Mouse (Mus musculus) embryonic facial prominence, embryonic 14.5 days (tissue): ENCODE measurements around the gene Slc25a44. TPM values are rescaled to one million over a fixed set of nuclear protein-coding genes. Genes with fewer than 3 reads are reported as not detected.

Source experiments
- ATAC-seq: fragments of 200-750 bp; cut with Nextera tagmentation; 2 replicates; pipeline ENCODE4 v1.8.0; 2017; ENCODE audit warnings: low read depth, moderate number of reproducible peaks, moderate TSS enrichment
- DNase-seq: peaks from one replicate; pipeline ENCODE4 v3.0.0-alpha.2; 2015; ENCODE audit warnings: low spot score
- H3K27ac ChIP-seq: fragments of 300-500 bp; sonication (generic); replicated peaks from 2 replicates; pipeline ENCODE4 v1.5.1; 2014; ENCODE audit warnings: low read depth, mild to moderate bottlenecking, low read length, moderate library complexity
- H3K27me3 ChIP-seq: fragments of 300-500 bp; sonication (generic); replicated peaks from 2 replicates; pipeline ENCODE4 v1.6.1; 2014; ENCODE audit warnings: low read length; ENCODE audit not compliant: control insufficient read depth, insufficient read depth
- H3K36me3 ChIP-seq: fragments of 300-500 bp; sonication (generic); 2 replicates; pipeline ENCODE4 v1.6.1; 2014; ENCODE audit warnings: low read length, mixed read lengths; ENCODE audit not compliant: control insufficient read depth, insufficient read depth
- H3K4me1 ChIP-seq: fragments of 300-500 bp; sonication (generic); 2 replicates; pipeline ENCODE4 v1.6.1; 2014; ENCODE audit warnings: antibody characterized with exemption, low read length; ENCODE audit not compliant: control insufficient read depth, insufficient read depth
- H3K4me2 ChIP-seq: fragments of 300-500 bp; sonication (generic); 2 replicates; pipeline ENCODE4 v1.6.1; 2014; ENCODE audit warnings: low read depth, mild to moderate bottlenecking, low read length, moderate library complexity, mixed read lengths
- H3K4me3 ChIP-seq: fragments of 300-500 bp; sonication (generic); 2 replicates; pipeline ENCODE4 v1.5.1; 2014; ENCODE audit warnings: low read depth, mild to moderate bottlenecking, low read length
- H3K9ac ChIP-seq: fragments of 300-500 bp; sonication (generic); 2 replicates; pipeline ENCODE4 v1.6.1; 2014; ENCODE audit warnings: low read depth, mild to moderate bottlenecking, low read length, moderate library complexity, mixed read lengths
- H3K9me3 ChIP-seq: fragments of 300-500 bp; sonication (generic); 2 replicates; pipeline ENCODE4 v1.6.1; 2016; ENCODE audit warnings: low read length; ENCODE audit not compliant: control insufficient read depth
- WGBS: fragments of 180-500 bp; shearing (Covaris S2); extraction: QIAGEN DNeasy Blood & Tissue Kit; methylation state at CpG from one replicate; pipeline ENCODE4 v1.1.7; 2014; 5-methylcytosine and 5-hydroxymethylcytosine counted together
- polyA plus RNA-seq: library from polyadenylated mRNA; unstranded; fragments of >200 nt; fragmentation: Nextera tagmentation; extraction: Ambion mirVana; gene quantifications from 2 replicates; pipeline ENCODE4 v1.2.1, GENCODE M21; 2014

The Slc25a44 gene
- polyA plus RNA-seq, 1 experiment from 2014 or later = 18.1 TPM

DNA sequence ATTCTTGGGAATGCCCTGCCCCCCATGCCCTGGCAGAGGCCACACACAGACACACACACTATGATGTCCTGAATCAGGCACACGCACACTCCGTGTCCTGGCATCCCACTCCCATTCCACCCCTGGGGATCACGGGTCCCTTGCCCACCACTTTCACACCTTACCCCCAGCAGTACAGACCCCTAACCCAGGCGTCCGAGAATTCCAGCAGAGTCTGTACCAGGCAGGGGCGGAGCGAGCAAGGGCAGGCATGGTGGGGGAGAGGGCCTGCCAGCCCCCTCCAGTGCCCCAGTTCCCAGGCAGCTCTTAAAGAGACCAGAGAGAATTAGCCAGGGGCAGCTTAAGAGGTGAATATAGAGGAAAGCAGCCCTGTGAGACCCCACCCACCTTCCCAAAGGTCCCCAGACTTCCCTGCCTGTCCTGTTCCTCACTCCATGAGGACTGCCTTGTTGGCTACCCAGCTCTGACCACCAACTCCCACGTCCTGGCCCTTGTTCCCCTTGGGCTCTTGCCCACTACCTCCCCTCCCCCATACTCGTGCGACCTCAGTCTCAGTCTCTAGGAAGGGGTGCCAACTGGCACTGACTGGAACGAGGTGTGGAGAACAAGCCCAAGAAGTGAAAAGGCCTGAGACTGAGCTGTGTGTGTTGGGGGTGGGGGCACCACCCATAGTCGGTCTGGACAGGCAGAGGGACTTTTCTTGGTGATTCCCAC is 36.2 kb upstream of the Slc25a44 start, which contains the start of gene Sema4a:
Gene Sema4a (minus strand): TSS at position 200 of the 714 bp plus-strand sequence.
- Histone ChIP-seq H3K27ac (no peak within 1 kb of the TSS), H3K4me3 (no peak within 1 kb of the TSS), H3K36me3 (no peaks in the 10 kb centered on the region), H3K9ac (no peak within 1 kb of the TSS), H3K4me1 (peaks cover 16% of the 10 kb centered on the region), H3K4me2 (no peak within 1 kb of the TSS; the same call in 1 of the 2 replicates), H3K27me3 (no peaks in the 10 kb centered on the region), H3K9me3 (no peaks in the 10 kb centered on the region)
- ATAC-seq (no peak), DNase-seq (no peak)
- 32% methylated on average over 12 of the region's 12 CpGs for WGBS

- H3K36me3 ChIP-seq = no peaks in the 10 kb centered on the region
- H3K9ac ChIP-seq = no peak overlapping the region
- WGBS = 72% methylated on average over 5 of the region's 5 CpGs
- no peak overlapping the region for H3K4me2 ChIP-seq
- H3K4me3 ChIP-seq = no peak overlapping the region
- H3K27ac ChIP-seq = no peak overlapping the region
- H3K27me3 ChIP-seq = no peaks in the 10 kb centered on the region
- ATAC-seq (no peak), DNase-seq (no peak)
- peaks cover 22% of the 10 kb centered on the region for H3K4me1 ChIP-seq
- H3K9me3 ChIP-seq = no peaks in the 10 kb centered on the region
These were observed 35.1 kb upstream of the Slc25a44 start for GRCm38 (mm10) chr3:88460029-88460428.

GRCm38 (mm10) chr3:88458778-88459219 is 33.9 kb upstream of the Slc25a44 start:
- no peak for DNase-seq
- H3K9me3 ChIP-seq = no peaks in the 10 kb centered on the region
- under 1% methylated on average over 14 of the region's 14 CpGs for WGBS
- no peaks in the 10 kb centered on the region for H3K27me3 ChIP-seq
- ATAC-seq = peak; percentile 59; the same call in 1 of the 2 replicates
- peak overlapping the region; percentile 49 for H3K4me2 ChIP-seq
- peak overlapping the region; percentile 31; the same call in 1 of the 2 replicates for H3K9ac ChIP-seq
- peak overlapping the region; percentile 20 for H3K4me3 ChIP-seq
- no peak overlapping the region for H3K27ac ChIP-seq
- H3K4me1 ChIP-seq = peaks cover 23% of the 10 kb centered on the region
- no peaks in the 10 kb centered on the region for H3K36me3 ChIP-seq

- 77% methylated on average over 7 of the region's 7 CpGs for WGBS
- no peak overlapping the region for H3K9ac ChIP-seq
- no peaks in the 10 kb centered on the region for H3K36me3 ChIP-seq
- H3K4me2 ChIP-seq = no peak overlapping the region
- DNase-seq (no peak), ATAC-seq (no peak)
- H3K9me3 ChIP-seq = no peaks in the 10 kb centered on the region
- H3K4me1 ChIP-seq = peaks cover 23% of the 10 kb centered on the region
- no peaks in the 10 kb centered on the region for H3K27me3 ChIP-seq
- H3K4me3 ChIP-seq = no peak overlapping the region
- no peak overlapping the region for H3K27ac ChIP-seq
These were observed 32.0 kb upstream of the Slc25a44 start for GRCm38 (mm10) chr3:88456746-88457532.

DNA sequence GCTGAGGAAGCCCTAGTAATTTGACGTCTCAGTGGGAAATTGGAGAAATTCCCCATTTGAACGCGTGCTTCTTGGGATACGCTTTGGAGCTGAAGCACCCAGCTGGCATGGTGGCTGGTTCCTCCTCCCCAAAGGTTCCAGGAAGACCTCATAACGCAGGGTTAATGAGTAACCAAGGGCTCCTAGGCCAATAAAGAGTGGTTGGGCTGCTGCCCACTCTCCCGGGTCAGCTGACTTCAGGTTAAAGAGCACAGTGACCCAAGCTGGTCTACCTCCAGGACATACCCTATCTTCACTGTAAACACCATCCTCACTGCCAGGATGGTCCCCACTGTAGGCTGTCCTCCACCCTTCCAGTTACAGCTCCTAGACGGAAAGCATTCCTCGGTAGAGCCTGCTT is 31.4 kb upstream of the Slc25a44 start:
- Histone ChIP-seq H3K27me3 (no peaks in the 10 kb centered on the region), H3K4me2 (no peak overlapping the region), H3K4me3 (no peak overlapping the region), H3K9me3 (no peaks in the 10 kb centered on the region), H3K9ac (no peak overlapping the region), H3K27ac (no peak overlapping the region), H3K4me1 (peaks cover 21% of the 10 kb centered on the region), H3K36me3 (no peaks in the 10 kb centered on the region)
- DNase-seq (no peak), ATAC-seq (no peak)
- WGBS = 86% methylated on average over 8 of the region's 8 CpGs

DNA sequence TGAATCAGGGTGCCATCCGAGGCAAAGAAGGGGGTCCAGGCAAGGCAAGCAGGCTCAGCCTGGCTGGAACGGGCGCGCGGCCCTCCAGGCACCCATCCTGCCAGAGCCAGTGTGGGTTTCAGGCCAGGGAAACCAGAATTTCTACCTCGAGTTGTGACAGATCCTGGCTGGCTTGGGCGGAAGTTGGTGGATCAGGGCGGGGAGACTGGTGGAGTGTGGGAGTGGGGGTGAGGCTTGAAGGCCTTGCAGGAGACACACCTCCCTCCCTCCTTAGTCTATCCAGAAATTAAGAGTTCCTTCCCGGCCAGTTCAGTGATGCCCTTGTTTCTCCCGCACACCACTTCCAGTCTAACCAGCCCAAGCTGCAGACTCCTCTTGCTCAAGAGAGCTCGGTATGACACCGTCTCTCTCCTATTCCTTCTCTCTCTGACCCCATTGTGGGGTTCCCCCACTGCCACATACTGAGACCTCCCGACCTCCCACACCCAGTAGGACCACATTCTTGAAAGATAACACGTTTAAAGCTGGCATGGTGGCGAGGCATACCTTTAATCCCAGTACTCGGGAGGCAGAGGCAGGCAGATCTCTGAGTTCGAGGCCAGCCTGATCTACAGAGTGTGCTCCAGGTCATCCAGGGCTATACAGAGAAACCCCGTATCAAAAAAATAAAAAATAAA is 30.8 kb upstream of the Slc25a44 start:
- DNase-seq (peak; percentile 80), ATAC-seq (peak; percentile 83)
- Histone ChIP-seq H3K27me3 (no peaks in the 10 kb centered on the region), H3K27ac (peak overlapping the region; percentile 57), H3K4me1 (peaks cover 17% of the 10 kb centered on the region), H3K9ac (no peak overlapping the region), H3K4me3 (no peak overlapping the region), H3K9me3 (no peaks in the 10 kb centered on the region), H3K36me3 (no peaks in the 10 kb centered on the region), H3K4me2 (peak overlapping the region; percentile 19; the same call in 1 of the 2 replicates)
- WGBS = 76% methylated on average over 18 of the region's 18 CpGs

DNA sequence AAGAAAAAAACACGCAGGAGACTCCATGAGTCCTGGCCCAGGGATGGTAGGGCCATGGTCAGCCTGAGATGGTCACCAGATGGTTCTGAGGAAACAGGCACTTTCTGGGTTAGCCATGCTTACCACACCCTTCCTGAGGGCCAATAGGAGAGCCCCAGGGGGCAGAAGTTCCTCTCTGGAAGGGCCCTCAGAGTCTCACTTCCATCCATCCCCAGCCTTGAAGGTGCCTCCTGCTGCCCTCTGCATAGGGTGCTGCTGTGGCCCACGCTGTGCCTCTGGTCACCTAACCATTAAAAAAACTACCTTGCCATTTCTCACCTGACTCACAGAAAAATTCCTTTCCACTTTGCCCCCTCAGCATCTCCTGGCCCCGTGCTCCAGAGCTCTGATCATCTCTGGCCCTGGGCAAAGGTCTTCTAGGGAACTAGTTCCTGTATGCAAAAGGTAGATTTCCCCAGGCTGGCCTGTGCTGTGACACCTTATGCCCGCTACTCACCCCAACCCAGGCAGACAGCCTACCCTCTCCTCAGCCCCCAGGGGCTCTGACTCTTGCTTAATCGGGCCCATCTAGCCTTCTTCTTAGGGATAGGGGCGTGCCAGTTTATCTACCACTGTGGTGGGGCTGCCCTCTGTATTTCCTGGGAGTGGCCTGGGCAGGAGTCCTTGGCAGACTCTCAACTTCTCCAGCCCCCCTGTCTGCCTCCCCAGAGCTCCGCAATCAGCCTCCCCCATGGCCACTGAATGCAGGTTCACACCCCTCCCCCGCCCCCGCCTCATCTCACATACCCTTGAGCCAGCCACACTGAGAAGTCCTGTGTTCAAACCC is 30.0 kb upstream of the Slc25a44 start:
- Histone ChIP-seq H3K9me3 (no peaks in the 10 kb centered on the region), H3K27ac (peak overlapping the region; percentile 57), H3K9ac (no peak overlapping the region), H3K4me2 (peak overlapping the region; percentile 19; the same call in 1 of the 2 replicates), H3K4me3 (no peak overlapping the region), H3K27me3 (no peaks in the 10 kb centered on the region), H3K4me1 (peaks cover 15% of the 10 kb centered on the region), H3K36me3 (no peaks in the 10 kb centered on the region)
- ATAC-seq = peak; percentile 34; the same call in 1 of the 2 replicates
- no peak for DNase-seq
- WGBS = 53% methylated on average over 9 of the region's 9 CpGs

DNA sequence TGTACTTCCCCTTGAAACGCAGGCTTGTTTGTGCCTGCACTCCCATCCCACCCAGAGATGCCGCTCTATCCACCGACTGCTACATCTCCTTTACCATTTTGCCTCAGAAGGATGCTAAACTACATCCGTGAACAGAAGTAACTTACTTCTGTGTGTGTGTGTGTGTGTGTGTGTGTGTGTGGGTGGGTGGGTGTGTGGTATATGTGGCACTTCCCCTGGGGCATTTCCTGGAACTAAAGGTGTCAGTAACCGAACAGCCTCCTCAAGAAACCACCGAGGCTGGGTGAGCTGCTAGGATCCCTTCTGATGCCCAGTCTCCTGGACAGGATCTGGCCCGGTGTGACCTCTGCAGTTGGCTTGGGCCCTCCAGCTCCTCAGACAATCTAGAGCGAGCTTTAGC is 29.0 kb upstream of the Slc25a44 start:
- 64% methylated on average over 8 of the region's 8 CpGs for WGBS
- Histone ChIP-seq H3K4me2 (no peak overlapping the region), H3K9me3 (no peaks in the 10 kb centered on the region)

More for the DNA sequence above, 29.0 kb upstream of the Slc25a44 start:
- no peak for ATAC-seq
- Histone ChIP-seq H3K27ac (no peak overlapping the region), H3K9ac (no peak overlapping the region), H3K4me3 (no peak overlapping the region), H3K27me3 (no peaks in the 10 kb centered on the region), H3K4me1 (peaks cover 15% of the 10 kb centered on the region), H3K36me3 (no peaks in the 10 kb centered on the region)
- no peak for DNase-seq
